Mouse (Mus musculus) embryonic fibroblast, embryonic 13.5 days (primary cell): ENCODE data around the gene Mcat. TPM values are rescaled to one million over a fixed set of nuclear protein-coding genes. Genes with fewer than 3 reads are reported as not detected.

Experiments used
- H3K27ac ChIP-seq: 2 replicates; pipeline ENCODE4 v1.5.1; 2012; ENCODE audit warnings: low read length, control low read depth, inconsistent platforms; ENCODE audit not compliant: insufficient read depth
- H3K4me1 ChIP-seq: 2 replicates; pipeline ENCODE4 v1.6.1; 2011; ENCODE audit warnings: low read length; ENCODE audit not compliant: control insufficient read depth, insufficient read depth
- H3K4me3 ChIP-seq: 2 replicates; pipeline ENCODE4 v1.5.1; 2011; ENCODE audit warnings: mild to moderate bottlenecking, control low read depth, low read length; ENCODE audit not compliant: insufficient read depth
- CTCF ChIP-seq: IDR thresholded peaks from 2 replicates; pipeline ENCODE4 v1.5.1; 2011; ENCODE audit warnings: mild to moderate bottlenecking, control low read depth, low read length, moderate library complexity, borderline replicate concordance; ENCODE audit not compliant: insufficient read depth
- POLR2A ChIP-seq: IDR thresholded peaks from 2 replicates; pipeline ENCODE4 v1.6.1; 2011; ENCODE audit warnings: low read depth, mild to moderate bottlenecking, control low read depth, low read length, moderate library complexity
- polyA plus RNA-seq: library from polyadenylated mRNA; stranded (reverse); fragments of >200 nt; gene quantifications from 2 replicates; pipeline ENCODE4 v1.2.4, GENCODE M21; 2011; ENCODE audit warnings: low read depth; ENCODE audit not compliant: missing spikeins, insufficient read length

Gene Mcat
- polyA plus RNA-seq, 1 experiment: 18.6 TPM

DNA sequence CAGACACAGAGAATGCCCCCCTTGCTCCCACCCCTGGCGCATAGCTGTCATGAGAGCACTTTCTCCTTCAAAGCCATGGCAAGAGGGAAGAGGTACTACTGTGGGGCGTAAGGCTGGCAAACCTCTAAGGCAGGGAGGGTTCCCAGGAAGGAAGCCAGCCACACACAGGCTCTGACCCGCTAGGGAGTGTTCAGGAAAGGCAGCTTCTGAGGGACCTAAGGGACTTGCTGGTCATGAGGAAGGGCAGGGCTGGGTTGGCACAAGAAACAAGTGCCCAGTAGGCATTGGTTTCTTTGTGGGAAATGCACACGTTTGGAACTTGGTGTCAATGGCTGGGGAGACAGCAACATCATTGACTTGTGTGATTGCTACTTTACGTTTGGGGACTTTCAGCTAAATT is 2.4 kb upstream of the Mcat start:
- Histone ChIP-seq H3K27ac (peak overlapping the region; percentile 83), H3K4me1 (peaks cover 10% of the 10 kb centered on the region)
- no peak for TF ChIP-seq CTCF

GRCm38 (mm10) chr15:83565434-83565833 is 1.8 kb upstream of the Mcat start:
- peaks cover 10% of the 10 kb centered on the region for H3K4me1 ChIP-seq
- TF ChIP-seq POLR2A (peak; percentile 51; the same call in 1 of the 2 replicates), CTCF (no peak)
- H3K27ac ChIP-seq: peak overlapping the region; percentile 83
- H3K4me3 ChIP-seq: no peak overlapping the region

More for the DNA sequence above, 2.4 kb upstream of the Mcat start:
- H3K4me3 ChIP-seq: no peak overlapping the region

- H3K4me3 ChIP-seq: peak overlapping the region; percentile 84
- TF ChIP-seq CTCF (no peak), POLR2A (peak; percentile 58)
- H3K27ac ChIP-seq: peak overlapping the region; percentile 85
- H3K4me1 ChIP-seq: peaks cover 10% of the 10 kb centered on the region
Measured at GRCm38 (mm10) chr15:83563857-83564651, 467 bp upstream of the Mcat start.

GRCm38 (mm10) chr15:83562626-83563270 is 839 bp downstream of the Mcat start:
- peak overlapping the region; percentile 55 for H3K27ac ChIP-seq
- peaks cover 10% of the 10 kb centered on the region for H3K4me1 ChIP-seq
- H3K4me3 ChIP-seq: no peak overlapping the region; the same call in 1 of the 2 replicates
- TF ChIP-seq POLR2A (no peak; the same call in 1 of the 2 replicates), CTCF (no peak)

DNA sequence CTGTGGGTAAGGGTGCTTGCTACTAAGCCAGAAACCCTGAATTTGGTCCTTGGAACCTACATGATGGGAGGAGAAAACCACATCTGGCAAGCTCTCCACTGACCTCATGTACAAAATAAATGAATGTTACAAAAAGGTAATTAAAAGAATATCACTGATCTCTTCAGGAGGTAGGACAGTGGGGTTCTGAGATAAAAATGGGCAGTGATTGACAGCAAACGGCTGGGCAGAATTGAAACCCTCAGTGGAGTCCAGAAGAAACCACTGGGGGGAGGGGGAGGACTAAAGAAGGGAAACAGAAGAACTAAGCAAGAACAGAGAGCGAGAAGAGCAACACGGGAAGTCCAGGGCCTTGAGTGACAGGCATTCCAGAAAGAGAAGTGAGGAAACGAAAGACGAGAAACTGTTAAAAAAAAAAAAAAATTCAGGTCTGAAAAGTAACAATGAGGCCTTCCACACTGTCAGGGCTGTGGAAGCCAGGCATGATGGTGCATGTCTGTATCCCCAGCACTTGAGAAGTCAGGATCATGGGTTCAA is 2.6 kb downstream of the Mcat start:
- no peak for TF ChIP-seq POLR2A
- TF ChIP-seq CTCF: no peak

DNA sequence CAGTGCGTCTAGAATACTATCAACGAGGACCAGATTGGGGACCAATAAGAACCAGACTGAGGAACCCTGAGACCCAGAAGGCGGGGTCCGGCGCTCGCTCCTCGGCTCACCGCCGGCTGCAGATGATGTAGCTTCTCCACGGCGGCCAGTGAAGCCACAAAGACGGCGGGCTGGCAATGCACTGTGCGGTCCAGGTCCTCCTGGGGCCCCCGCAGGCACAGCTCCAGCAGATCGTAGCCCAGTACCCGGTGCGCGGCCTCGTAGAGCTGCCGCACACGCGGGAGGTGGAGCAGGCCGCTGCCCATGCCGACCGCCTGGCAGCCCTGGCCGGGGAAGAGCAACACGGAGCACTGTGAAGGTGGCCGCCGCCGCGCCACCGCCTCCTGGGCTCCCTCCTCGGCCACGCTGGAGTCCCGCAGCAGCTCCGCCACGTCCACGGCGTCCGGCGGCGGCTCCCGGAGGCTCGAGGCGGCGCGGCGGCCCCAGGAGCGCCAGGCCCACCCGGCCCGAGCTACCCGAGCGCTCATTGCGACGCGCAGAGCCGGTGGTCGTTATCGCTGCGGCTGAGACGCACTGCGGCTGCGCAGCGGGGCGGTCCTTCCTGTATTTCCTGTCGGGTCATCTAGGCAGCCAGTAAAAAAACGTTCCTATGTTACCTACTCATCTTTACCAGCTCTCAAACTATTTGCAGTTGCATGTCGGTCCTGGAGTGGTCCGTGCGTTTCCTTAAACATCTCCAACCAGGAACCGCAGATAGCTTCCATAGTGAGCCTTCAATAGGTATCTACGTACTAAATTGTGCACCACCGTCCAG is 8.2 kb downstream of the Mcat start:
- Histone ChIP-seq H3K4me3 (peak overlapping the region; percentile 81), H3K4me1 (no peaks in the 10 kb centered on the region), H3K27ac (peak overlapping the region; percentile 35)
- TF ChIP-seq CTCF (no peak), POLR2A (peak; percentile 88)

More for the DNA sequence above, 2.6 kb downstream of the Mcat start:
- Histone ChIP-seq H3K27ac (no peak overlapping the region), H3K4me1 (peaks cover 8% of the 10 kb centered on the region), H3K4me3 (no peak overlapping the region)

- Histone ChIP-seq H3K27ac (no peak overlapping the region), H3K4me3 (no peak overlapping the region), H3K4me1 (no peaks in the 10 kb centered on the region)
- TF ChIP-seq CTCF: no peak
Measured at GRCm38 (mm10) chr15:83553831-83554230, 9.8 kb downstream of the Mcat start.

DNA sequence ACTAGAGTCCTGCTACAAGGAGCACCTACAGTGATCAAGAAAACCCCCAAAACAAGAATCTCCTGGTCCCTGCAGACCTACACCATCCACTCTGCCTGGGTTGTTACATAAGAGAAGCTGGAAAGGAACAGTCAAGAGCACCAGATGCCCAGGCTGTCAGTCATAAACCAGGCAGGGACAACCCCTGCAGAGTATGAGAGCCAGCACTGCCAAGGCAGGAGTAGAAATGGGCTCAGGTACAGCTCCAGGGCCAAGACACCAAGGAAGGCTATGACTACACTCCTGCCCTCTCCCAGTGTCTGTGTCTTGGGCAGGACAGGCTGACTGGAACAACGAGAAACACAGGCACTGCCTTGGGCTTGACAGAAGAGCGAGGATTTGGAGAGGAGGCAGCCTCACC is 13.4 kb downstream of the Mcat start:
- TF ChIP-seq POLR2A (no peak), CTCF (no peak)
- no peak overlapping the region for H3K4me3 ChIP-seq
- no peak overlapping the region for H3K27ac ChIP-seq
- H3K4me1 ChIP-seq: no peaks in the 10 kb centered on the region

- Histone ChIP-seq H3K4me1 (no peaks in the 10 kb centered on the region), H3K27ac (no peak overlapping the region), H3K4me3 (no peak overlapping the region)
- no peak for TF ChIP-seq CTCF
- TF ChIP-seq POLR2A: no peak
Measured at GRCm38 (mm10) chr15:83547144-83547543, 16.4 kb downstream of the Mcat start.

GRCm38 (mm10) chr15:83546029-83546428 is 17.6 kb downstream of the Mcat start:
- no peaks in the 10 kb centered on the region for H3K4me1 ChIP-seq
- H3K27ac ChIP-seq: no peak overlapping the region
- TF ChIP-seq CTCF (no peak), POLR2A (no peak)
- no peak overlapping the region for H3K4me3 ChIP-seq
